Mouse (Mus musculus) liver, postnatal 0 days (tissue): ENCODE measurements around the gene Lrmda.

Source experiments
- CTCF ChIP-seq: sonication (generic); IDR thresholded peaks from 2 replicates; pipeline ENCODE4 v1.5.1; 2016; ENCODE audit warnings: antibody characterized with exemption, low read depth
- EP300 ChIP-seq: IDR thresholded peaks from 2 replicates; pipeline ENCODE4 v1.6.1; 2016; ENCODE audit warnings: antibody characterized with exemption, low read depth, mild to moderate bottlenecking

DNA sequence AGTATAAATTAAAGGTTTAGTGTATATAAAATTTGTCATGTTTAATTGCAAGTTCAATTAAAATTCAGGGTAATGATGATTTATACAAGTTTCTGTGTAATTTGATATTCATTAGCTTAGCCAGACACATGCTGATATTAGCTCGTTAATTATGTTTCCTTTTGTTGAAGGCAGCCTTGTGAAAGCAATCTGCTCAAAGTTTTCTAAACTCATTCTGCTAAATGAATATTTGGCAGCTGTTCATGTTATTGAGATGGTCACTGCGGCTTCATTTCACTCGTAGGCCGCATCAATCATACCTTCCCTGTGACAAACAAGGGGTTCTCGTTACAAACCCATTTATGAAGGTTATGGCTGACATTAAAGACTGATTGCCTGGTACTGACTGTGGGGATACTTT, 423.2 kb downstream of the Lrmda start:
- TF ChIP-seq CTCF (no peak), EP300 (no peak)
